8 mouse cellular contexts compared by ENCODE assay signal in the genomic region with DNA sequence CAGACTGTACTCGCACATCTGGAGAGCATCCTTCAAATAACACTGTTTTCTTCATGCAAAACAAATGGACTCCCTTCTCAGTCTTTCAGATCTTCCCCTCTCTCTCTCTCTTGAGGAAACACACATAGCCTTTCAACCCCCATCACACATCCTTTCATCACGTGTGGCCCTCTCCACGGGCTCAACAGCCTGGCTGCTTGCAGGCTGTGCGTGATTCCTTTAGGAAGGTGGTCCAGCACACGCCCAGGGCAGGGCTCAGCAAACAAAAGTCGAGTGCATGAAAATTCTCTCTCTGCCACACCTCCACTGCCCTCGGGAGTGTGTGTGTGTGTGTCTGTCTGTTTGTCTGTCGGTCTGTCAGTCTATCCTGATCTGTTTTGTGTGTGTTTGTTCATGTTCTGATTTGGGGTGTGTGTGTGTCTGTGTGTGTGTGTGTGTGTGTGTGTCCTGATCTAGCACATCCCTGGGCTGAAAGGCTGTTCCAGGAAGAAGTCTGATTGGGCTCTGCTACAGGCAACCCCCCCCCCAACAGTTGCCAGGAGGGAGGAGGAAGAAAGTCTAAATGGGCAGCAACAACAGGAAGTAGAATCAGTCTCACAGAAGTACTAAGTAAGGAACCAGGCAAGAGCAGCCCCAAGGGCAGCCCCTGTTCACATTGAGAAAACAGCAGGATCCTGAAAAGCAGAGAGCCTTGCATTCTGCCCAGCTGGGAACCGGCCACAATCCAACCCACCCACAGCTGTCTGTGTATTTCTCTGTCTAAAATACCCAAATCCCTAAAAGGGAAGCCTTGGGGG. TPM values are rescaled to one million over a fixed set of nuclear protein-coding genes. Genes with fewer than 3 reads are reported as not detected.
DNase-seq lines count a peak whose midpoint lies in the region; ATAC-seq and TF ChIP-seq lines count a peak whose summit lies in the region.

No protein-coding gene starts in this region.

- TF ChIP-seq CTCF in kidney, adult 2 months (conservative IDR thresholded peaks at IDR 0.05; ENCODE audit: insufficient read depth, insufficient read length, low read depth, low read length), result no peak
- TF ChIP-seq CTCF in lung, postnatal 0 days (IDR thresholded peaks at IDR 0.05), result no peak
- no peak for TF ChIP-seq CTCF in stomach, postnatal 0 days (IDR thresholded peaks at IDR 0.05; ENCODE audit: low read depth)

- TF ChIP-seq POLR2A in kidney, adult 2 months (IDR thresholded peaks at IDR 0.05; ENCODE audit: low read depth, low read length), result no peak

- H3K9ac ChIP-seq in kidney, embryonic 14.5 days (ENCODE audit: low read depth, low read length), result no peak overlapping the region
- no peak overlapping the region for H3K9ac ChIP-seq in lung, postnatal 0 days (replicated peaks; ENCODE audit: low read depth)
- H3K9ac ChIP-seq in stomach, postnatal 0 days (ENCODE audit: low read length), result peak overlapping the region; percentile 3; the same call in 1 of the 2 replicates
- H3K9ac ChIP-seq in hindbrain, embryonic 11.5 days (ENCODE audit: low read depth, low read length), result no peak overlapping the region

- TF ChIP-seq EP300 in lung, postnatal 0 days (IDR thresholded peaks at IDR 0.05), result no peak
- TF ChIP-seq EP300 in stomach, postnatal 0 days (optimal IDR thresholded peaks at IDR 0.05), result no peak

- DNase-seq in kidney, adult 2 months, result peak; percentile 31
- peak; percentile 76 for DNase-seq in T-cell, adult 2 months (ENCODE audit: low spot score)
- peak; percentile 36 for DNase-seq in induced T-regulatory cell, adult 2 months (ENCODE audit: low read depth)
- peak; percentile 62 for DNase-seq in lung, postnatal 0 days (ENCODE audit: low spot score)
- peak; percentile 68 for DNase-seq in stomach, postnatal 0 days (ENCODE audit: low spot score)
- DNase-seq in ovary, postnatal 14 days (ENCODE audit: low spot score), result no peak
- DNase-seq in hindbrain, embryonic 11.5 days (ENCODE audit: low spot score), result no peak

- no peaks in the 10 kb centered on the region for H3K27me3 ChIP-seq in kidney, adult 2 months (replicated peaks; ENCODE audit: control insufficient read depth, insufficient read depth, low read length)
- H3K27me3 ChIP-seq in kidney, embryonic 14.5 days (ENCODE audit: control insufficient read depth, insufficient read depth, low read length), result no peaks in the 10 kb centered on the region
- no peaks in the 10 kb centered on the region for H3K27me3 ChIP-seq in lung, postnatal 0 days (replicated peaks; ENCODE audit: insufficient read depth, low read length)
- no peaks in the 10 kb centered on the region for H3K27me3 ChIP-seq in stomach, postnatal 0 days (ENCODE audit: control insufficient read depth, insufficient read depth, low read length)
- no peaks in the 10 kb centered on the region for H3K27me3 ChIP-seq in hindbrain, embryonic 11.5 days (ENCODE audit: control insufficient read depth, insufficient read depth, low read length)

- no peak for ATAC-seq in kidney, embryonic 14.5 days (ENCODE audit: low FRiP score, low TSS enrichment)
- ATAC-seq in lung, postnatal 0 days, result peak; percentile 85
- ATAC-seq in stomach, postnatal 0 days (ENCODE audit: low FRiP score, low TSS enrichment), result peak; percentile 79
- ATAC-seq in hindbrain, embryonic 11.5 days (ENCODE audit: low FRiP score), result no peak

- no peak overlapping the region for H3K27ac ChIP-seq in kidney, adult 2 months (ENCODE audit: insufficient read depth, low read depth, low read length)
- no peak overlapping the region for H3K27ac ChIP-seq in kidney, embryonic 14.5 days (ENCODE audit: low read depth, low read length)
- H3K27ac ChIP-seq in lung, postnatal 0 days (ENCODE audit: low read length), result peak overlapping the region; percentile 29; the same call in 1 of the 2 replicates
- H3K27ac ChIP-seq in stomach, postnatal 0 days (replicated peaks), result peak overlapping the region; percentile 53
- H3K27ac ChIP-seq in hindbrain, embryonic 11.5 days (ENCODE audit: low read depth, low read length), result no peak overlapping the region

- no peaks in the 10 kb centered on the region for H3K9me3 ChIP-seq in kidney, embryonic 14.5 days (ENCODE audit: control insufficient read depth, low read length)
- H3K9me3 ChIP-seq in lung, postnatal 0 days (ENCODE audit: low read length), result no peaks in the 10 kb centered on the region
- H3K9me3 ChIP-seq in stomach, postnatal 0 days (ENCODE audit: control insufficient read depth, low read length), result no peaks in the 10 kb centered on the region
- H3K9me3 ChIP-seq in hindbrain, embryonic 11.5 days (ENCODE audit: control insufficient read depth, low read length), result no peaks in the 10 kb centered on the region

- 74% methylated on average over 9 of the region's 9 CpGs for WGBS in kidney, adult 2 months
- 55% methylated on average over 9 of the region's 9 CpGs for WGBS in kidney, embryonic 14.5 days
- WGBS in lung, postnatal 0 days, result 23% methylated on average over 9 of the region's 9 CpGs
- WGBS in stomach, postnatal 0 days, result 28% methylated on average over 9 of the region's 9 CpGs
- 56% methylated on average over 9 of the region's 9 CpGs for WGBS in hindbrain, embryonic 11.5 days

- no peaks in the 10 kb centered on the region for H3K36me3 ChIP-seq in kidney, adult 2 months (ENCODE audit: control insufficient read depth, insufficient read depth, low read length)
- H3K36me3 ChIP-seq in kidney, embryonic 14.5 days (ENCODE audit: control insufficient read depth, insufficient read depth, low read length), result no peaks in the 10 kb centered on the region
- no peaks in the 10 kb centered on the region for H3K36me3 ChIP-seq in lung, postnatal 0 days (ENCODE audit: insufficient read depth, low read length)
- H3K36me3 ChIP-seq in stomach, postnatal 0 days (ENCODE audit: control insufficient read depth, insufficient read depth, low read length), result no peaks in the 10 kb centered on the region
- H3K36me3 ChIP-seq in hindbrain, embryonic 11.5 days (ENCODE audit: control insufficient read depth, insufficient read depth, low read length), result no peaks in the 10 kb centered on the region

- no peak overlapping the region for H3K4me3 ChIP-seq in kidney, adult 2 months (ENCODE audit: insufficient read depth, low read depth, low read length)
- no peak overlapping the region for H3K4me3 ChIP-seq in kidney, embryonic 14.5 days (ENCODE audit: low read length)
- H3K4me3 ChIP-seq in lung, postnatal 0 days (ENCODE audit: low read depth, low read length), result no peak overlapping the region
- no peak overlapping the region for H3K4me3 ChIP-seq in stomach, postnatal 0 days (ENCODE audit: low read depth, low read length)
- H3K4me3 ChIP-seq in hindbrain, embryonic 11.5 days (ENCODE audit: low read depth, low read length), result no peak overlapping the region

- no peaks in the 10 kb centered on the region for H3K4me1 ChIP-seq in kidney, adult 2 months (ENCODE audit: control insufficient read depth, insufficient read depth, low read length)
- H3K4me1 ChIP-seq in kidney, embryonic 14.5 days (ENCODE audit: control insufficient read depth, insufficient read depth, low read length), result no peaks in the 10 kb centered on the region
- no peaks in the 10 kb centered on the region; the same call in 1 of the 2 replicates for H3K4me1 ChIP-seq in lung, postnatal 0 days (ENCODE audit: insufficient read depth, low read depth, low read length)
- no peaks in the 10 kb centered on the region for H3K4me1 ChIP-seq in stomach, postnatal 0 days (replicated peaks; ENCODE audit: control insufficient read depth, insufficient read depth)
- H3K4me1 ChIP-seq in hindbrain, embryonic 11.5 days (replicated peaks; ENCODE audit: control insufficient read depth, insufficient read depth, low read length), result no peaks in the 10 kb centered on the region

- no peak overlapping the region for H3K4me2 ChIP-seq in kidney, embryonic 14.5 days (replicated peaks; ENCODE audit: low read depth, low read length)
- no peak overlapping the region for H3K4me2 ChIP-seq in lung, postnatal 0 days (replicated peaks; ENCODE audit: low read depth, low read length)
- H3K4me2 ChIP-seq in stomach, postnatal 0 days (replicated peaks; ENCODE audit: low read depth), result no peak overlapping the region
- no peak overlapping the region for H3K4me2 ChIP-seq in hindbrain, embryonic 11.5 days (replicated peaks; ENCODE audit: low read depth, low read length)

RNA-seq across cellular contexts. Expression of gene Rreb1, which starts 26.8 kb away (rescaled TPM):
- 16.7 and 18.3 TPM in 2 replicates for polyA plus RNA-seq in kidney, adult 2 months (2012; rRNA removed)
- 12.2 and 16.7 TPM in 2 replicates for polyA plus RNA-seq in kidney, embryonic 14.5 days (2014; fragmentation: Nextera tagmentation; extraction: Ambion mirVana)
- 10.0 and 11.2 TPM in 2 replicates for polyA plus RNA-seq in lung, postnatal 0 days (2015; fragmentation: Nextera tagmentation; extraction: Ambion mirVana)
- 5.9 and 6.0 TPM in 2 replicates for polyA plus RNA-seq in stomach, postnatal 0 days (2015; fragmentation: Nextera tagmentation; extraction: Ambion mirVana)
- polyA plus RNA-seq in hindbrain, embryonic 11.5 days (2014; fragmentation: Nextera tagmentation; extraction: Ambion mirVana), result 6.3 and 7.0 TPM in 2 replicates

Comparison
In these comparisons a context has a peak if more than half of its experiments do, and no peak if none do; other contexts are left out.
1. DNase-seq: peak in kidney, adult 2 months (single experiment), T-cell, adult 2 months (single experiment), induced T-regulatory cell, adult 2 months (single experiment), lung, postnatal 0 days (single experiment) and stomach, postnatal 0 days (single experiment); none in ovary, postnatal 14 days (single experiment) and hindbrain, embryonic 11.5 days (single experiment).
2. H3K27ac ChIP-seq: peak in lung, postnatal 0 days (single experiment) and stomach, postnatal 0 days (single experiment); none in kidney, adult 2 months (single experiment), kidney, embryonic 14.5 days (single experiment) and hindbrain, embryonic 11.5 days (single experiment).
3. ATAC-seq: peak in lung, postnatal 0 days (single experiment) and stomach, postnatal 0 days (single experiment); none in kidney, embryonic 14.5 days (single experiment) and hindbrain, embryonic 11.5 days (single experiment).